ENCODE assay signal across 8 mouse cellular contexts in the genomic region with DNA sequence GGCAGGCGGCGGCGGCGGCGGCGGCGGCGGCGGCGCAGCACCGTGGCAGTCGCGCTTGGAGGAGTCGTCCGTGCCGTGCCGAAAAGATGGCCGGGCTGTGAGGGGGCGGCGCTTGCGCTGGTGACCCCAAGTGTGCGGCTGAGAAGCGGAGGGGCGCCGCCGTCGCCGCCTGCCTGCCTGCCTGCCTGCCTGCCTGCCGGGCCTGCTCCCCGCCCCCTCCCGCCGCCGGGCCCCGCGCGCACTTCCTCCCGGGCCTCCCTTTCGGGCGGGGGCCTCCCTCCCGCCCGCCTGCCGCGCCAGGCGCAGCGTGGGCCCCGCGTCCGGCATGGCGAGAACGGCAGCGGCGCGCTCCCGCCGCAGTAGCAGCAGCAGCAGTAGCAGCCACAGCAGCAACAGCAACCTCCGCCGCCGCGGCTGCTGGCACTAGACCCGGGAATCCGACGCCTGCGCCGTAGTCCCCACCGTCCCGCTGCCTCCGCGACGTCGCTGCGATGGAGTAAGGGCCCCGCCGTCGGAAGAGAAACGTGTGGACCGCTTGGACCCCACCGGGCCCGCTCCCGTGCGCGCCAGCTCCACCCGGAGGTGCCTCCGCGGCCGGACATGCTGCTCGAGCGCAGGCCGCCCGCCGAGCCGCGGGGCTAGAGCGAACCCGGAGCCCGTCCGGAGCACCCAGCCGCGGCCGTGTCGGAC. TPM values are rescaled to one million over a fixed set of nuclear protein-coding genes. Genes with fewer than 3 reads are reported as not detected.
DNase-seq lines count a peak whose midpoint lies in the region; ATAC-seq lines count a peak whose summit lies in the region.

No protein-coding gene starts in this region.

- H3K27ac ChIP-seq in hindbrain, embryonic 12.5 days = peak overlapping the region; percentile 100

- ATAC-seq in hindbrain, embryonic 12.5 days (ENCODE audit: low FRiP score) = peak; percentile 63

- no peaks in the 10 kb centered on the region for H3K36me3 ChIP-seq in hindbrain, embryonic 12.5 days

- peak; percentile 74 for DNase-seq in MN1 (ENCODE audit: low spot score)
- peak; percentile 90 for DNase-seq in cerebellum, adult 9-11 months
- DNase-seq in frontal cortex, postnatal 10 days (ENCODE audit: low spot score in 2 of 2) = peak; percentile 81 to 85
- peak; percentile 75 for DNase-seq in left cerebral cortex, adult 11 months (ENCODE audit: low spot score)
- peak; percentile 92 for DNase-seq in lung, postnatal 36 days
- DNase-seq in retina, embryonic 14.5 days (ENCODE audit: low spot score) = peak; percentile 80
- peak; percentile 92 for DNase-seq in thymus, postnatal 4 days

- H3K27me3 ChIP-seq in hindbrain, embryonic 12.5 days = no peaks in the 10 kb centered on the region

- peak overlapping the region; percentile 98 for H3K4me3 ChIP-seq in hindbrain, embryonic 12.5 days

- H3K4me1 ChIP-seq in hindbrain, embryonic 12.5 days = peaks cover 23% of the 10 kb centered on the region

- H3K4me2 ChIP-seq in hindbrain, embryonic 12.5 days (replicated peaks) = peak overlapping the region; percentile 92

- H3K9ac ChIP-seq in hindbrain, embryonic 12.5 days = peak overlapping the region; percentile 98

- H3K9me3 ChIP-seq in hindbrain, embryonic 12.5 days (replicated peaks) = no peaks in the 10 kb centered on the region; the same call in 1 of the 2 replicates

- 0% methylated on average over 63 of the region's 100 CpGs for WGBS in hindbrain, embryonic 12.5 days

RNA-seq across cellular contexts. Expression of gene Msl2, which starts 0.6 kb away (rescaled TPM):
- polyA plus RNA-seq in hindbrain, embryonic 12.5 days (2016; fragmentation: Nextera tagmentation; extraction: Ambion mirVana) = 9.6 and 11.7 TPM in 2 replicates

RNA-seq across cellular contexts. Expression of gene Pccb, which starts 39.8 kb away (rescaled TPM):
- polyA plus RNA-seq in hindbrain, embryonic 12.5 days (2016; fragmentation: Nextera tagmentation; extraction: Ambion mirVana) = 19.2 and 21.5 TPM in 2 replicates

Comparison
In these comparisons a context has a peak if more than half of its experiments do, and no peak if none do; other contexts are left out.
1. Peak in every context shown above with its lines: DNase-seq, ATAC-seq, H3K4me3 ChIP-seq and H3K27ac ChIP-seq.